Mouse (Mus musculus) macrophage (primary cell): ENCODE data around the gene Irf2bp1. TPM values are rescaled to one million over a fixed set of nuclear protein-coding genes. Genes with fewer than 3 reads are reported as not detected.

Experiments used
- H3K27ac ChIP-seq: fragments of 350-480 bp; formaldehyde crosslinking; 2 replicates; pipeline ENCODE4 v1.9.0; 2021
- H3K36me3 ChIP-seq: fragments of 350-480 bp; formaldehyde crosslinking; 2 replicates; pipeline ENCODE4 v1.9.0; 2021; ENCODE audit errors: inconsistent target
- H3K4me3 ChIP-seq: fragments of 350-480 bp; formaldehyde crosslinking; 2 replicates; pipeline ENCODE4 v1.9.0; 2021; ENCODE audit errors: inconsistent target
- H3K79me2 ChIP-seq: fragments of 350-480 bp; formaldehyde crosslinking; 2 replicates; pipeline ENCODE4 v1.9.0; 2021; ENCODE audit errors: inconsistent target
- WGBS: methylation state at CpG from one replicate; pipeline ENCODE4 v1.1.7; 2026; ENCODE audit warnings: inconsistent platforms; ENCODE audit not compliant: missing documents; 5-methylcytosine and 5-hydroxymethylcytosine counted together
- polyA plus RNA-seq: library from polyadenylated mRNA; stranded (reverse); fragments of 250-400 nt; gene quantifications from 3 replicates; pipeline ENCODE4 v1.2.4, GENCODE M21; 2018; ENCODE audit warnings: inconsistent platforms

Irf2bp1 gene
- polyA plus RNA-seq, 1 experiment from 2014 or later: 7.1 TPM

DNA sequence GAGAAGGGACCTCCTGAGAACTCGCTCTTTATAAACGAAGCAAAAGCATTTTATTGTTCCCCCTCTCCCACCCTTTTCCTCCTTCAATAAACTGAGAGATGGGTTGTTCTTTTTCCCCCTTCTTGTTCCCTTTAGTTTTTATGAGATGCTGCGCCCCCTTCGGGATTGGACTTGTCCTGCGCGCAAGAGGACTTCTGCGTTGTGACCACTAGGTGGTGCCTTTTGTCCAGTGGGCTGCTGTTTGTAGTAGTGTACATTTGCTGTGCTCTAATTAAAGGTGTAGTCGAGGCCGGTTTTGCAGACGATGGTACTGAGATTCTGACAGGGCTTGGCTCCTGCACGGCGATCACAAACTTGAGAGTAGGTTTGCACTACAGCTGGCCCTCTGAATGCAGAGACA lies 2.6 kb downstream of the Irf2bp1 start:
- 6% methylated on average over 12 of the region's 12 CpGs for WGBS
- Histone ChIP-seq H3K36me3 (no peaks in the 10 kb centered on the region), H3K79me2 (peaks cover 20% of the 10 kb centered on the region), H3K4me3 (no peak overlapping the region), H3K27ac (no peak overlapping the region)

- no peak overlapping the region for H3K4me3 ChIP-seq
- WGBS: 84% methylated on average over 13 of the region's 13 CpGs
- no peak overlapping the region for H3K27ac ChIP-seq
- H3K79me2 ChIP-seq: peaks cover 16% of the 10 kb centered on the region
- H3K36me3 ChIP-seq: no peaks in the 10 kb centered on the region
Observed at GRCm38 (mm10) chr7:19007026-19007977, 3.5 kb downstream of the Irf2bp1 start.

DNA sequence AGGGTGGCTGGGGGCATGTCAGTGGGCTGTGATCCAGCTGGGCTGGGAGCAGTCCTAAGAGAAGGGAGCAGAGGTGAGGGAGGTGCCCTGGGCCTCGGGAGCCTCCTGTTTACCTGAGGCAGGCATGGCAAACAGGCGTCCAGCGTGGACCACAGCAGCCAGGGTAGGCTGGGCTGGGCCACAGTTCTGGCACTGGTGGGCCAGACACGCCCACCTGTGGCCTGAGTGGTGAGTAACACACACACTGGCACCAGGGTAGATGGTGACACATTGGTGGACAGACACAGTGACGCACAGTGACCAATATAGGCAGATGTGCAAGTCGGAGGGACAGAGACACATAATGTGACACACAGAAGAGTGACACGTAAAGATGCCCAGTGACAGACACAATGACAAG lies 6.7 kb downstream of the Irf2bp1 start:
- 85% methylated on average over 7 of the region's 7 CpGs for WGBS
- H3K79me2 ChIP-seq: peaks cover 7% of the 10 kb centered on the region; the same call in 1 of the 2 replicates
- no peaks in the 10 kb centered on the region for H3K36me3 ChIP-seq
- H3K4me3 ChIP-seq: no peak overlapping the region
- no peak overlapping the region for H3K27ac ChIP-seq

GRCm38 (mm10) chr7:19012025-19012621 lies 8.3 kb downstream of the Irf2bp1 start:
- H3K79me2 ChIP-seq: no peaks in the 10 kb centered on the region
- no peak overlapping the region for H3K4me3 ChIP-seq
- H3K27ac ChIP-seq: no peak overlapping the region
- H3K36me3 ChIP-seq: no peaks in the 10 kb centered on the region
- WGBS: 8% methylated on average over 30 of the region's 31 CpGs

- H3K4me3 ChIP-seq: no peak overlapping the region
- H3K27ac ChIP-seq: no peak overlapping the region
- WGBS: 75% methylated on average over 2 of the region's 2 CpGs
Observed at GRCm38 (mm10) chr7:19012882-19013281, 9.0 kb downstream of the Irf2bp1 start.

GRCm38 (mm10) chr7:19014452-19014851 lies 10.6 kb downstream of the Irf2bp1 start:
- Histone ChIP-seq H3K4me3 (no peak overlapping the region), H3K36me3 (no peaks in the 10 kb centered on the region), H3K79me2 (no peaks in the 10 kb centered on the region), H3K27ac (no peak overlapping the region)
- WGBS: 97% methylated on average over 14 of the region's 15 CpGs

More at GRCm38 (mm10) chr7:19012882-19013281, 9.0 kb downstream of the Irf2bp1 start:
- H3K36me3 ChIP-seq: no peaks in the 10 kb centered on the region
- no peaks in the 10 kb centered on the region for H3K79me2 ChIP-seq

DNA sequence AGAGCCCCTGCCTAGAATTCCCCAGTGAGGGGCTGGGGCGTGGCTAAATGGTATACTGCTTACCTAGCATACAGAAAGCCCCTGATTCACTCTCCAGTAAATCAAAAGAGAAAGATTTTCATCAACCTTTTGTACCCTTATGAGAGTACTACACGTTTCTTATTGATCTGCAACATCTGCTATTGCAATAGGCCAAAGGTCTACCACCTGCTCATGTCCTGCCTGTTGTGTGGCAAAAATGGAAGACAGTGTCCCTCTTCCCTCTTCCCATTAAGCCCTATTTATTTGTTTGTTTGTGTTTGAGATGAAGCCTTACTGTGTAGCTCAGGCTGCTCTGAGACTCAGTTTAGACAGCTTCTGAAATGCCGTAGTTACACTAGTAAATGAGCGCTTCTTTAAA lies 12.2 kb downstream of the Irf2bp1 start:
- Histone ChIP-seq H3K36me3 (no peaks in the 10 kb centered on the region), H3K79me2 (no peaks in the 10 kb centered on the region), H3K27ac (no peak overlapping the region), H3K4me3 (no peak overlapping the region)
- WGBS: 100% methylated on average over 4 of the region's 4 CpGs

DNA sequence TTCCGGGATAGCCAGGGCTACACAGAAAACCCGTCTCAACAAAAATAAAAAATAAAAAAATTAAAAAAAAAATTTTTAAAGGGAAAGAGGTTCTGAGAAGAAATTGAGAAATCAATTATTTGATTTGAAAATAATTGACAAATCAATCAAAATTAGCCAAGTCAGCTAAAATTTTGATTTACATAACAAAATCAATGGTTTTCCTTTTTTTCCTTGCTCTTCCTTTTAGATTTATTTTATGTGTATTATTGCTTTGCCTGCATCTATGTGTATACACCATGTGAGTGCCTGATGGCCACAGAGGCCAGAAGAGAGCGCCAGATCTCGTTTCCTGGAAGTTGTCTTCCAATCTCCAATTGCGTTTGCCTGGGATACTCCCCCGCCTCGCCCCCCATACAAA lies 14.1 kb downstream of the Irf2bp1 start:
- Histone ChIP-seq H3K4me3 (no peak overlapping the region), H3K79me2 (no peaks in the 10 kb centered on the region), H3K36me3 (no peaks in the 10 kb centered on the region), H3K27ac (no peak overlapping the region)
- 95% methylated on average over 7 of the region's 7 CpGs for WGBS

GRCm38 (mm10) chr7:19021048-19021447 lies 17.2 kb downstream of the Irf2bp1 start:
- 54% methylated on average over 8 of the region's 8 CpGs for WGBS
- peaks cover 16% of the 10 kb centered on the region for H3K79me2 ChIP-seq
- H3K27ac ChIP-seq: no peak overlapping the region
- no peaks in the 10 kb centered on the region for H3K36me3 ChIP-seq
- H3K4me3 ChIP-seq: no peak overlapping the region

DNA sequence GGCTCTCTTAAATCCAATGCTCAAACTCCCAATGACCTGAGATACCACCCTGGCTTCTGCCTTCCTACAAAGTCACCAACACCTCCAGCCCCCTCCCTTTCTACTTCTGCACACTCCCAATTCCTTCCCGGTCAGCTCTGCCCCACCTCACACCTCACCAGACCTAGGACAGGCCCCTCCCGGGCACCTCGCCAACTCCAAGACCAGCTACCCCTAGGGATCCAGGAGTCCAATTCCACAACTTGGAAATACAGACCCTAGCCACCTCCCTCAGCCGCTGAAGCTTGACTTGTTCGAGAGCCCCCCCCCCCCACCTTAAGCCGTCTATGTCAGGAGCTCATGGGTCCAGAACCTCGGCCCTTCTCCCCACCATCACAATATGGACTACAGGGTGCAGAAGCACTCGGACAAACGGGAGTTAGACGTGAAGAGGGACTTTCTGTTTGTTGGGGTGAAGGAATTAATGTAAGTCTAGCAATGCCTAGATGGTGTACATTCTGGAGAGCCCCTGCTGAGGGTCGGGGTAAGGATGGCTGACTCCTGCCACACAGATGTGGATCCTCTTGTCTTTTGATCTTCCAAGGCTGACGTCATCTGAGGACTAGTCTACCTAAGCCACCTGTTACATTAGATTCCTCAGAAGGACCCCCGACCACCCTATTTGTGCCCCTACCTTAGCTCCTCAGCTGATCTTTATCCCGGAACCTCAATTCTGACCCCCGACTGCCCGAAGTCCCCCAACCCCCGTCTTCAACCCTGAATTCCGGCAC lies 18.5 kb downstream of the Irf2bp1 start:
- 82% methylated on average over 17 of the region's 18 CpGs for WGBS
- Histone ChIP-seq H3K4me3 (no peak overlapping the region), H3K79me2 (peaks cover 29% of the 10 kb centered on the region), H3K36me3 (no peaks in the 10 kb centered on the region), H3K27ac (no peak overlapping the region)

GRCm38 (mm10) chr7:19023357-19023814 lies 19.5 kb downstream of the Irf2bp1 start, which contains the start of gene Foxa3:
Gene Foxa3, minus strand, starts transcription at chr7:19023538.
- Histone ChIP-seq H3K79me2 (peaks cover 32% of the 10 kb centered on the region), H3K4me3 (peak within 1 kb of the TSS; percentile 12; the same call in 1 of the 2 replicates), H3K36me3 (no peaks in the 10 kb centered on the region), H3K27ac (no peak within 1 kb of the TSS)
- WGBS: 4% methylated on average over 30 of the region's 30 CpGs

DNA sequence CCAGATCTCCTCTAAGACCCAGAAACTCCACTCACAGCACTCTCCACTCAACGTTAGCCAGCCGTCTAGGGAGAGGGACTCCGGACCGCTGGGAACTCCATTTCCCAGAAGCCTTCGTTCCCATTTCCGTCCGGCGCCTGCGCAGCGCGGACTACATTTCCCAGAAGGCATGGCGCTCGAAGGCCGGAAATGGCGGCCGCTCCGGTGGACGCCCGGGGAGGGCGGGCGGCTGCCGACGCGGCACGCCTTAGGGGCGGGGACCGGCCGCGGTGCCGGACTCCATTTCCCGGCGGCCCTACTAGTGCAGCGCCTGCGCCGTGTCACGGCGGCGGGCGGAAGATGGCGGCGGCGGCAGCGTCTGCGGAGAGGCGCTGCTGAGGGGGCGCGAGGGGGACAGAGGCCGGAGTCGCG lies 20.3 kb downstream of the Irf2bp1 start, which contains the start of gene Sympk:
Gene Sympk, plus strand, starts transcription at position 282 of the 411 bp plus-strand sequence.
- peak within 1 kb of the TSS; percentile 51 for H3K27ac ChIP-seq
- 2% methylated on average over 27 of the region's 50 CpGs for WGBS

DNA sequence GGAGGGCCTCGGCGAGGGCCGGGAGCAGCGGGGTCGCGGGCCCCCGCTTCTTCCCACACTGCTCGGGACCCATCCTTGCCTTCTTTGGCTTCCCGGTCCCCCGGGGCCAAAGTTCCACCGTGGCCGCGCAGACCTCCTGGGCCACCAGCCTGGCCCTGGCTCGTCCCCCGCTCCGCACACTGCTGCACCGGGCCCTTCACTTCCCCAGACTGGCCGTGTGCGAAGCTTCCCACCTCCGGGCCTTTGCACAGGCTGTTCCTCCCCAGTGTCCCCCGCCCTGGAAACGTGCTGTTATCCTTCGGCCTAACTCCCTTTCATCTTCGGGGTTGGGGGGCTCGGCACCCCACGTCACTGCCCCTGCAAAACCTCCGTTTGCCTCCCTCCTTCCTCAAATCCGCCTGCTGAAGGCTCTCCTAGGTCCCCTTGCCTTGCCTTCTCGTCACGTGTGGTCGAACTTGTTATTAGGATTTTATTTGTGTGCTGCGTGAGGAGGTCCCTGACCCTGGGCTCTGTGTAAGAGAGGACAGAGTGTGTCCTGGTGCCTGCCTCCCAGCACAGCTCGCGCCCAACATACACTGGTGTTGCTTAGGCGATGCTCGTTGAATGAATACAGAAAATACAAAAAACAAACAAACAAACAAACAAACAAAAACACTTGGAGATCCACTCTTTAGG lies 20.9 kb downstream of the Irf2bp1 start:
- peaks cover 12% of the 10 kb centered on the region for H3K36me3 ChIP-seq
- peaks cover 32% of the 10 kb centered on the region for H3K79me2 ChIP-seq
- under 1% methylated on average over 31 of the region's 36 CpGs for WGBS
- peak overlapping the region; percentile 51 for H3K27ac ChIP-seq
- peak overlapping the region; percentile 84 for H3K4me3 ChIP-seq

More for the DNA sequence above, 20.3 kb downstream of the Irf2bp1 start, which contains the start of gene Sympk:
- H3K79me2 ChIP-seq: peaks cover 32% of the 10 kb centered on the region
- peak within 1 kb of the TSS; percentile 84 for H3K4me3 ChIP-seq
- peaks cover 6% of the 10 kb centered on the region for H3K36me3 ChIP-seq

- H3K4me3 ChIP-seq: no peak overlapping the region
- peaks cover 38% of the 10 kb centered on the region for H3K36me3 ChIP-seq
- peak overlapping the region; percentile 51 for H3K27ac ChIP-seq
- H3K79me2 ChIP-seq: peaks cover 32% of the 10 kb centered on the region
Observed at GRCm38 (mm10) chr7:19028067-19028466, 24.2 kb downstream of the Irf2bp1 start.
